8 mouse cellular contexts compared by ENCODE assay signal in the genomic region with DNA sequence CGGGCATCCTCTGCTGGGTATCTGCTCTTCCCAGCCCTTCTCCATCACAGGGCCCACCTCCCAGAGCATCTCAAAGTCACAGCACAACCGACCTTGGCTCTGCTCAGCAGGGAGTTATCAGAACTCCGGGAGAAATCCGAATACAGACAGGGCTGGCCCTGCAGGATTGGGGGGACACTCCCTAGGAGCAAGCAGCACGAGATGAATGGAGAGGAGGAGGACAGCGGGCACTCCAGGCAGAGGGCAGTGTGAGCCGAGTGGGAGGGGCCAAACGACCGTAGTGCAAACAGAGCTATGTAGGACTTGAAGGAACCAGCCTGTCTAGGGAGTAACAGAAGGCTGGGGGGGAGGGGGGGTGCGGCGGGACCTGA. TPM values are rescaled to one million over a fixed set of nuclear protein-coding genes. Genes with fewer than 3 reads are reported as not detected.
A peak's percentile ranks its signal among the peaks of the same experiment; 100 is the strongest.
DNase-seq lines count a peak whose midpoint lies in the region; ATAC-seq and TF ChIP-seq lines count a peak whose summit lies in the region.

No protein-coding gene starts in this region.

- no peak for TF ChIP-seq CTCF in thymus, adult 2 months (IDR thresholded peaks at IDR 0.05; ENCODE audit: borderline replicate concordance, control insufficient read depth, extremely low read depth, insufficient read depth, low read length, poor library complexity)

- no peak for TF ChIP-seq POLR2A in thymus, adult 2 months (IDR thresholded peaks at IDR 0.05; ENCODE audit: control insufficient read depth, extremely low read depth, insufficient read depth, low read length, poor library complexity)

- WGBS in hindbrain, embryonic 12.5 days, result 3% methylated on average over 11 of the region's 11 CpGs
- under 1% methylated on average over 11 of the region's 11 CpGs for WGBS in lung, embryonic 16.5 days
- WGBS in stomach, embryonic 15.5 days, result 2% methylated on average over 11 of the region's 11 CpGs
- 27% methylated on average over 11 of the region's 11 CpGs for WGBS in thymus, adult 2 months

- H3K4me3 ChIP-seq in hindbrain, embryonic 12.5 days, result 0 out of 2 replicates have a peak overlapping the region, but pooled peaks have one; percentile 2
- H3K4me3 ChIP-seq in lung, embryonic 16.5 days (ENCODE audit: low read length), result no peak overlapping the region
- H3K4me3 ChIP-seq in stomach, embryonic 15.5 days (replicated peaks), result no peak overlapping the region
- no peak overlapping the region for H3K4me3 ChIP-seq in thymus, adult 2 months (ENCODE audit: control insufficient read depth, insufficient read depth, low read length)

- peak; percentile 25 for DNase-seq in ovary, postnatal 36 days (ENCODE audit: low spot score)
- no peak for DNase-seq in ovary, postnatal 14 days (ENCODE audit: low spot score)
- DNase-seq in embryo, embryonic 10.5 days (ENCODE audit: low spot score), result peak; percentile 72
- no peak for DNase-seq in thymus, adult 2 months

- no peaks in the 10 kb centered on the region for H3K27me3 ChIP-seq in hindbrain, embryonic 12.5 days
- no peaks in the 10 kb centered on the region for H3K27me3 ChIP-seq in lung, embryonic 16.5 days (ENCODE audit: control insufficient read depth, insufficient read depth, low read depth, low read length)
- H3K27me3 ChIP-seq in stomach, embryonic 15.5 days (replicated peaks), result no peaks in the 10 kb centered on the region
- H3K27me3 ChIP-seq in thymus, adult 2 months (ENCODE audit: control insufficient read depth, insufficient read depth, low read length), result no peaks in the 10 kb centered on the region

- H3K4me2 ChIP-seq in hindbrain, embryonic 12.5 days (replicated peaks), result peak overlapping the region; percentile 41
- peak overlapping the region; percentile 22; the same call in 1 of the 2 replicates for H3K4me2 ChIP-seq in lung, embryonic 16.5 days (ENCODE audit: low read depth, low read length)
- H3K4me2 ChIP-seq in stomach, embryonic 15.5 days, result peak overlapping the region; percentile 8

- no peaks in the 10 kb centered on the region for H3K36me3 ChIP-seq in hindbrain, embryonic 12.5 days
- H3K36me3 ChIP-seq in lung, embryonic 16.5 days (ENCODE audit: control insufficient read depth, insufficient read depth, low read length), result no peaks in the 10 kb centered on the region
- no peaks in the 10 kb centered on the region for H3K36me3 ChIP-seq in stomach, embryonic 15.5 days
- peaks cover 11% of the 10 kb centered on the region for H3K36me3 ChIP-seq in thymus, adult 2 months (ENCODE audit: control insufficient read depth, insufficient read depth, low read length)

- H3K27ac ChIP-seq in hindbrain, embryonic 12.5 days, result peak overlapping the region; percentile 89
- H3K27ac ChIP-seq in lung, embryonic 16.5 days (ENCODE audit: low read length), result peak overlapping the region; percentile 25; the same call in 1 of the 2 replicates
- peak overlapping the region; percentile 42 for H3K27ac ChIP-seq in stomach, embryonic 15.5 days
- H3K27ac ChIP-seq in thymus, adult 2 months (ENCODE audit: control insufficient read depth, insufficient read depth, low read length), result no peak overlapping the region

- H3K9me3 ChIP-seq in hindbrain, embryonic 12.5 days (replicated peaks), result no peaks in the 10 kb centered on the region
- no peaks in the 10 kb centered on the region for H3K9me3 ChIP-seq in lung, embryonic 16.5 days (ENCODE audit: control insufficient read depth, low read length)
- no peaks in the 10 kb centered on the region for H3K9me3 ChIP-seq in stomach, embryonic 15.5 days

- peak; percentile 60 for ATAC-seq in hindbrain, embryonic 12.5 days (ENCODE audit: low FRiP score)
- ATAC-seq in lung, embryonic 16.5 days (ENCODE audit: low read depth), result peak; percentile 84
- ATAC-seq in stomach, embryonic 15.5 days (ENCODE audit: insufficient read depth, low FRiP score, low read depth), result peak; percentile 82
- no peak for ATAC-seq in megakaryocyte progenitor cell, adult 5-6 weeks (replicated peaks; ENCODE audit: poor library complexity)

- peak overlapping the region; percentile 36; the same call in 1 of the 2 replicates for H3K9ac ChIP-seq in hindbrain, embryonic 12.5 days
- peak overlapping the region; percentile 19; the same call in 1 of the 2 replicates for H3K9ac ChIP-seq in lung, embryonic 16.5 days (ENCODE audit: low read length)
- no peak overlapping the region for H3K9ac ChIP-seq in stomach, embryonic 15.5 days

- peaks cover 52% of the 10 kb centered on the region for H3K4me1 ChIP-seq in hindbrain, embryonic 12.5 days
- H3K4me1 ChIP-seq in lung, embryonic 16.5 days (replicated peaks; ENCODE audit: control insufficient read depth, insufficient read depth, low read length), result peaks cover 18% of the 10 kb centered on the region
- peaks cover 22% of the 10 kb centered on the region for H3K4me1 ChIP-seq in stomach, embryonic 15.5 days
- peaks cover 8% of the 10 kb centered on the region for H3K4me1 ChIP-seq in thymus, adult 2 months (replicated peaks; ENCODE audit: control insufficient read depth, insufficient read depth, low read length)

RNA-seq across cellular contexts. Expression of gene Ttc7, which starts 48.2 kb away (rescaled TPM):
- 6.0 and 6.6 TPM in 2 replicates for polyA plus RNA-seq in hindbrain, embryonic 12.5 days (2016; fragmentation: Nextera tagmentation; extraction: Ambion mirVana)
- polyA plus RNA-seq in lung, embryonic 16.5 days (2015; fragmentation: Nextera tagmentation; extraction: Ambion mirVana), result 6.1 and 6.4 TPM in 2 replicates
- polyA plus RNA-seq in stomach, embryonic 15.5 days (2015; fragmentation: Nextera tagmentation; extraction: Ambion mirVana), result 12.2 and 13.1 TPM in 2 replicates
- polyA plus RNA-seq in thymus, adult 2 months (2012; rRNA removed), result 93.6 and 148 TPM in 2 replicates
- 47.8 and 54.7 TPM in 2 replicates for total RNA-seq in megakaryocyte progenitor cell, adult 5-6 weeks (2015)
- 53.2 and 58.5 TPM in 2 replicates for total RNA-seq in megakaryocyte progenitor cell, adult 5-6 weeks (2017)

Comparison
In these comparisons a context has a peak if more than half of its experiments do, and no peak if none do; other contexts are left out.
1. DNase-seq: peak in ovary, postnatal 36 days (single experiment) and embryo, embryonic 10.5 days (single experiment); none in ovary, postnatal 14 days (single experiment) and thymus, adult 2 months (single experiment).
2. Peak in every context shown above with its lines, with median percentiles within 50 percentile points of each other: H3K4me2 ChIP-seq.